In genomic region chr6:22541603-22542002, GRCm38 (mm10) we compare ENCODE assay signal across 15 mouse cellular contexts.
"Had no signal": no experiment of that assay in that cellular context is flagged by ENCODE, and none has a peak within 500 bp of the region (broad histone marks: within the 10 kb centered on the region; RNA-seq: fewer than 3 reads in every experiment).

No protein-coding gene starts in this region.

- H3K27me3 ChIP-seq: intestine, embryonic 15.5 days; liver, embryonic 15.5 days had no signal

- H3K4me3 ChIP-seq: intestine, embryonic 15.5 days; layer of hippocampus, adult 2 months; limb, embryonic 10.5 days; liver, embryonic 15.5 days had no signal

- H3K27ac ChIP-seq: intestine, embryonic 15.5 days; layer of hippocampus, adult 2 months; limb, embryonic 10.5 days; liver, embryonic 15.5 days had no signal

- H3K4me1 ChIP-seq: intestine, embryonic 15.5 days; limb, embryonic 10.5 days; liver, embryonic 15.5 days had no signal

- H3K9ac ChIP-seq: intestine, embryonic 15.5 days; liver, embryonic 15.5 days had no signal

- H3K36me3 ChIP-seq: intestine, embryonic 15.5 days; limb, embryonic 10.5 days; liver, embryonic 15.5 days had no signal

- H3K9me3 ChIP-seq: intestine, embryonic 15.5 days; limb, embryonic 10.5 days; liver, embryonic 15.5 days had no signal

- ATAC-seq: intestine, embryonic 15.5 days; lung, postnatal 0 days had no signal

- DNase-seq: kidney, adult 18-20 months; kidney, postnatal 10 days; kidney, postnatal 4 days; lung, adult 2 months; lung, postnatal 36 days; midbrain, embryonic 14.5 days; right cerebral cortex, adult 18-20 months; right cerebral cortex, postnatal 25 days; thymus, postnatal 36 days had no signal

- H3K4me2 ChIP-seq: intestine, embryonic 15.5 days; liver, embryonic 11.5 days; liver, embryonic 15.5 days had no signal
